15 mouse cellular contexts compared by ENCODE assay signal in genomic region chr19:47219622-47220021, GRCm38 (mm10). TPM values are rescaled to one million over a fixed set of nuclear protein-coding genes. Genes with fewer than 3 reads are reported as not detected.
DNase-seq lines count a peak whose midpoint lies in the region; ATAC-seq and TF ChIP-seq lines count a peak whose summit lies in the region.
"Had no signal": no experiment of that assay in that cellular context is flagged by ENCODE, and none has a peak within 500 bp of the region (broad histone marks: within the 10 kb centered on the region; RNA-seq: fewer than 3 reads in every experiment).

No protein-coding gene starts in this region.

- H3K36me3 ChIP-seq in liver, embryonic 14.5 days (replicated peaks; ENCODE audit: control insufficient read depth, insufficient read depth, low read depth) = no peaks in the 10 kb centered on the region
- no peaks in the 10 kb centered on the region for H3K36me3 ChIP-seq in neural tube, embryonic 15.5 days
- H3K36me3 ChIP-seq: forebrain, embryonic 15.5 days; limb, embryonic 15.5 days; midbrain, embryonic 12.5 days; neural tube, embryonic 13.5 days had no signal

- H3K4me3 ChIP-seq in liver, embryonic 14.5 days (ENCODE audit: insufficient read depth in 1 of 2, low read depth in 2 of 2, low read length in 2 of 2) = no peak overlapping the region
- no peak overlapping the region for H3K4me3 ChIP-seq in neural tube, embryonic 15.5 days (replicated peaks)
- H3K4me3 ChIP-seq: forebrain, embryonic 15.5 days; limb, embryonic 15.5 days; midbrain, embryonic 12.5 days; neural tube, embryonic 13.5 days had no signal

- H3K27ac ChIP-seq in liver, embryonic 14.5 days = no peak overlapping the region
- no peak overlapping the region for H3K27ac ChIP-seq in neural tube, embryonic 15.5 days (replicated peaks)
- H3K27ac ChIP-seq: forebrain, embryonic 15.5 days; limb, embryonic 15.5 days; midbrain, embryonic 12.5 days; neural tube, embryonic 13.5 days had no signal

- H3K9ac ChIP-seq in liver, embryonic 14.5 days (replicated peaks) = no peak overlapping the region
- no peak overlapping the region for H3K9ac ChIP-seq in neural tube, embryonic 15.5 days (replicated peaks)
- H3K9ac ChIP-seq: forebrain, embryonic 15.5 days; limb, embryonic 15.5 days; midbrain, embryonic 12.5 days; neural tube, embryonic 13.5 days had no signal

- peaks cover 0 to 8% of the 10 kb centered on the region in 2 experiments; a peak in 3 of 4 replicates for H3K4me1 ChIP-seq in liver, embryonic 14.5 days (replicated peaks; ENCODE audit: control insufficient read depth in 2 of 2, insufficient read depth in 2 of 2, low read length in 1 of 2)
- H3K4me1 ChIP-seq in neural tube, embryonic 15.5 days = peaks cover 12% of the 10 kb centered on the region
- H3K4me1 ChIP-seq: forebrain, embryonic 15.5 days had no signal

- no peak overlapping the region for H3K4me2 ChIP-seq in liver, embryonic 14.5 days (ENCODE audit: low read depth)
- H3K4me2 ChIP-seq in neural tube, embryonic 15.5 days = no peak overlapping the region
- H3K4me2 ChIP-seq: forebrain, embryonic 15.5 days; limb, embryonic 15.5 days; midbrain, embryonic 12.5 days; neural tube, embryonic 13.5 days had no signal

- no peak for TF ChIP-seq EP300 in liver, embryonic 14.5 days (IDR thresholded peaks at IDR 0.05; ENCODE audit: low read depth)

- no peaks in the 10 kb centered on the region for H3K27me3 ChIP-seq in liver, embryonic 14.5 days (ENCODE audit: control insufficient read depth, insufficient read depth, low read length)
- no peaks in the 10 kb centered on the region for H3K27me3 ChIP-seq in neural tube, embryonic 15.5 days (replicated peaks)
- H3K27me3 ChIP-seq: forebrain, embryonic 15.5 days; limb, embryonic 15.5 days; midbrain, embryonic 12.5 days; neural tube, embryonic 13.5 days had no signal

- WGBS in liver, embryonic 14.5 days (ENCODE audit: insufficient replicate concordance) = 44% methylated on average over 4 of the region's 4 CpGs
- WGBS in neural tube, embryonic 15.5 days = 86% methylated on average over 4 of the region's 4 CpGs

- DNase-seq in adrenal gland, adult (ENCODE audit: inconsistent age in 2 of 2, low spot score in 1 of 2) = peak; percentile 83 to 88
- no peak for DNase-seq in adrenal gland, postnatal 4 days (ENCODE audit: low spot score in 2 of 2)
- DNase-seq in 416B (ENCODE audit: low read depth) = peak; percentile 74
- DNase-seq in adrenal gland, postnatal 14 days = peak; percentile 65
- peak in 1 of 3 experiments; percentile 17 for DNase-seq in liver, embryonic 14.5 days (ENCODE audit: low read depth in 3 of 3, low spot score in 3 of 3)
- no peak for DNase-seq in left cerebral cortex, adult 8-10 months (ENCODE audit: low spot score in 2 of 2)
- DNase-seq in frontal cortex, adult 2 months (ENCODE audit: extremely low spot score in 1 of 2, low spot score in 1 of 2) = no peak
- DNase-seq: cerebellum, adult 11 months; heart, postnatal 4 days; kidney, adult 11 months had no signal

- ATAC-seq in liver, embryonic 14.5 days (ENCODE audit: insufficient read depth) = peak; percentile 35; the same call in 1 of the 2 replicates
- ATAC-seq in neural tube, embryonic 15.5 days (ENCODE audit: low FRiP score) = no peak
- ATAC-seq: forebrain, embryonic 15.5 days had no signal

- TF ChIP-seq CTCF in liver, embryonic 14.5 days (IDR thresholded peaks at IDR 0.05; ENCODE audit: low read depth) = no peak

- no peaks in the 10 kb centered on the region for H3K9me3 ChIP-seq in liver, embryonic 14.5 days (ENCODE audit: control insufficient read depth, low read length)
- no peaks in the 10 kb centered on the region for H3K9me3 ChIP-seq in neural tube, embryonic 15.5 days (replicated peaks)
- H3K9me3 ChIP-seq: forebrain, embryonic 15.5 days; limb, embryonic 15.5 days; midbrain, embryonic 12.5 days; neural tube, embryonic 13.5 days had no signal

RNA-seq across cellular contexts. Expression of gene Neurl1a, which starts 41.0 kb away (rescaled TPM):
- 10 to 100 TPM; 24.8 to 27.3 TPM for total RNA-seq in adrenal gland, postnatal 4 days (2021)
- 15.3 and 16.0 TPM in 2 replicates for total RNA-seq in adrenal gland, postnatal 14 days (2021)
- polyA plus RNA-seq in liver, embryonic 14.5 days (2012; rRNA removed) = 0.70 and 0.79 TPM in 2 replicates
- polyA plus RNA-seq in liver, embryonic 14.5 days (2014; fragmentation: Nextera tagmentation; extraction: Ambion mirVana) = 0.53 and 0.82 TPM in 2 replicates
- polyA plus RNA-seq in neural tube, embryonic 15.5 days (2015; fragmentation: Nextera tagmentation; extraction: Ambion mirVana) = 13.7 and 15.4 TPM in 2 replicates
- total RNA-seq in left cerebral cortex, adult 8-10 months (2022) = 100 to 1,000 TPM; 159 to 179 (median 172) TPM
- polyA plus RNA-seq in frontal cortex, adult 2 months (2012; rRNA removed) = 110 and 127 TPM in 2 replicates

Comparison
In these comparisons a context has a peak if more than half of its experiments do, and no peak if none do; other contexts are left out.
1. DNase-seq: peak in adrenal gland, adult (2 of 2), 416B (single experiment) and adrenal gland, postnatal 14 days (single experiment); none in adrenal gland, postnatal 4 days (0 of 2), left cerebral cortex, adult 8-10 months (0 of 2) and frontal cortex, adult 2 months (0 of 2).